Mouse (Mus musculus) liver, embryonic 15.5 days (tissue): ENCODE measurements around the gene Tm4sf4. TPM values are rescaled to one million over a fixed set of nuclear protein-coding genes. Genes with fewer than 3 reads are reported as not detected.

Source experiments
- ATAC-seq: fragments of 200-750 bp; cut with Nextera tagmentation; 2 replicates; pipeline ENCODE4 v1.8.0; 2017; ENCODE audit warnings: moderate number of reproducible peaks, mild to moderate bottlenecking, moderate library complexity; ENCODE audit not compliant: insufficient read depth
- H3K27ac ChIP-seq: fragments of 300-500 bp; sonication (generic); replicated peaks from 2 replicates; pipeline ENCODE4 v1.5.1; 2015; ENCODE audit warnings: mild to moderate bottlenecking, inconsistent platforms
- H3K27me3 ChIP-seq: fragments of 300-500 bp; sonication (generic); 2 replicates; pipeline ENCODE4 v1.6.1; 2015; ENCODE audit warnings: mild to moderate bottlenecking, inconsistent platforms
- H3K36me3 ChIP-seq: fragments of 300-500 bp; sonication (generic); replicated peaks from 2 replicates; pipeline ENCODE4 v1.6.1; 2015; ENCODE audit warnings: moderate library complexity, mild to moderate bottlenecking, inconsistent platforms
- H3K4me1 ChIP-seq: fragments of 300-500 bp; sonication (generic); replicated peaks from 2 replicates; pipeline ENCODE4 v1.6.1; 2015; ENCODE audit warnings: inconsistent platforms
- H3K4me2 ChIP-seq: fragments of 300-500 bp; sonication (generic); 2 replicates; pipeline ENCODE4 v1.6.1; 2015; ENCODE audit warnings: moderate library complexity, mild to moderate bottlenecking, inconsistent platforms
- H3K4me3 ChIP-seq: fragments of 300-500 bp; sonication (generic); replicated peaks from 2 replicates; pipeline ENCODE4 v1.5.1; 2015; ENCODE audit warnings: mild to moderate bottlenecking, inconsistent platforms
- H3K9ac ChIP-seq: fragments of 300-500 bp; sonication (generic); 2 replicates; pipeline ENCODE4 v1.6.1; 2015; ENCODE audit warnings: moderate library complexity, mild to moderate bottlenecking, inconsistent platforms
- H3K9me3 ChIP-seq: fragments of 300-500 bp; sonication (generic); replicated peaks from 2 replicates; pipeline ENCODE4 v1.6.1; 2016; ENCODE audit warnings: inconsistent platforms
- WGBS: fragments of 180-500 bp; shearing (Covaris S2); methylation state at CpG from one replicate; pipeline ENCODE4 v1.1.7; 2015; ENCODE audit warnings: mixed read lengths; ENCODE audit not compliant: insufficient replicate concordance; 5-methylcytosine and 5-hydroxymethylcytosine counted together
- polyA plus RNA-seq: library from polyadenylated mRNA; unstranded; fragments of >200 nt; fragmentation: Nextera tagmentation; extraction: Ambion mirVana; gene quantifications from 2 replicates; pipeline ENCODE4 v1.2.1, GENCODE M21; 2015

The Tm4sf4 gene
- polyA plus RNA-seq, 1 experiment from 2014 or later: 54.6 TPM

DNA sequence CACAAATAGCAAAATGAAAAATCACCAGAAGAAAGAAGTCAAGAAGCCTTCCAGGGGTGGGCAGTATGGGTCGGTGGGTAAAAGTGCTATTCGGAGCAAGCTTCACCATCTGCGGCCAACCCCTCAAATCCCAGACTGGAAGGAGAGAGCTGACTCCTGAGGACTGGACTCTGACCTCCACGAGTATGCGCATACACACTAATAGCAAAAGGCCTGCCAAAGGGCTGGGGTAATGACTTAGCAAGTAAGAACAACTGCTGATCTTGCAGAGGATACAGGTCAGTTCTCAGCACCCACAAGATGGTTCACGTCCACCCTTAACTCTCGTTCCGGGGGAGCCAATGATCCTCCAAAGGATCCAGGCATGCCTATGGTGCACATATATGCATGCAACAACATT, 49.3 kb downstream of the Tm4sf4 start:
- no peak for ATAC-seq
- WGBS: 80% methylated on average over 8 of the region's 8 CpGs
- H3K4me3 ChIP-seq: no peak overlapping the region
- no peak overlapping the region for H3K4me2 ChIP-seq
- H3K4me1 ChIP-seq: no peaks in the 10 kb centered on the region
- no peaks in the 10 kb centered on the region for H3K27me3 ChIP-seq
- no peak overlapping the region for H3K27ac ChIP-seq
- no peak overlapping the region for H3K9ac ChIP-seq
- no peaks in the 10 kb centered on the region for H3K9me3 ChIP-seq
- no peaks in the 10 kb centered on the region for H3K36me3 ChIP-seq

DNA sequence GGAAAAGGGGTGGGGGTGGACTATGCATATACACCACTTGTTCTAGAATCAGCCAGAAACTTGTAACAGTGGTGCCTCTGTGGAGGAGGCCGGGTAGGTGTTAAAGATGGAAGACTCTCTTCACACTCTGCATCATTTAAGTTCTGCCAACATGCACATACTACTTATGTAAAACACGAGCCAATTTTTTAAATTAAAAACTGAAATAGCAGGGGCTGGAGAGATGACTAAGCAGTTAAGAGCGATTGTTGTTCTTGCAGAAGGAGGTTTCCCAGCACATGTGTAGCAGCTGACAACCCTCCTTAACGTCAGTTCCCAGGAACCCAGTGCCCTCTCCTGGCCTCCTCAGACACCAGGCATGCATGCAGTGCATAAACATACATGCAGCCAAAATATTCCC, 55.5 kb downstream of the Tm4sf4 start:
- no peak overlapping the region for H3K4me3 ChIP-seq
- no peaks in the 10 kb centered on the region for H3K27me3 ChIP-seq
- H3K36me3 ChIP-seq: no peaks in the 10 kb centered on the region
- H3K9ac ChIP-seq: no peak overlapping the region
- no peak overlapping the region for H3K4me2 ChIP-seq
- H3K4me1 ChIP-seq: no peaks in the 10 kb centered on the region
- no peaks in the 10 kb centered on the region for H3K9me3 ChIP-seq
- 56% methylated on average over 4 of the region's 4 CpGs for WGBS
- no peak for ATAC-seq
- no peak overlapping the region for H3K27ac ChIP-seq

GRCm38 (mm10) chr3:57481981-57482380, 56.9 kb downstream of the Tm4sf4 start:
- Histone ChIP-seq H3K36me3 (no peaks in the 10 kb centered on the region), H3K27me3 (no peaks in the 10 kb centered on the region)

DNA sequence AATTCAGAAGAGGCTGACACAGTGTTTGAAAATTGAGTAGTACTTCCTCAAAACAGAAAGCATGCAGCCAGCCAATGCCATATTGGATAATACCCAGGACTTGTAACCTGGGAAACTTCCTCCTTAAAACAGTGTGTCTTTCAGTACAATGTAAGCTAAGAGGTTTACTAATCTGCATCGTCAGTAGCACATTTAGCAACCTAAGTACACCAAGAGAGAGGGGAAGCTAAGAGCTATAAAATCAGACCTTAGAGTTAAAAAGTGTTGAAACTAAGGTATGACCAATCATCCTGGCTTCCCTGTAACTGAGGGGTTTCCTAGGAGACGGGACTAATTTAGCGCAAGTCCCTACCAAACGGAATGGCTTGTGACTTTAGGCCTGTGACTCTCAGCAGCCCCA, 61.0 kb downstream of the Tm4sf4 start:
- ATAC-seq: no peak
- Histone ChIP-seq H3K9me3 (no peaks in the 10 kb centered on the region), H3K9ac (no peak overlapping the region), H3K36me3 (no peaks in the 10 kb centered on the region), H3K27me3 (no peaks in the 10 kb centered on the region), H3K4me3 (no peak overlapping the region), H3K4me2 (no peak overlapping the region), H3K4me1 (no peaks in the 10 kb centered on the region), H3K27ac (no peak overlapping the region)
- 68% methylated on average over 4 of the region's 4 CpGs for WGBS

More at GRCm38 (mm10) chr3:57481981-57482380, 56.9 kb downstream of the Tm4sf4 start:
- Histone ChIP-seq H3K4me3 (no peak overlapping the region), H3K4me1 (no peaks in the 10 kb centered on the region), H3K9me3 (no peaks in the 10 kb centered on the region), H3K4me2 (no peak overlapping the region), H3K9ac (no peak overlapping the region), H3K27ac (no peak overlapping the region)
- WGBS: 61% methylated on average over 5 of the region's 5 CpGs
- ATAC-seq: no peak

DNA sequence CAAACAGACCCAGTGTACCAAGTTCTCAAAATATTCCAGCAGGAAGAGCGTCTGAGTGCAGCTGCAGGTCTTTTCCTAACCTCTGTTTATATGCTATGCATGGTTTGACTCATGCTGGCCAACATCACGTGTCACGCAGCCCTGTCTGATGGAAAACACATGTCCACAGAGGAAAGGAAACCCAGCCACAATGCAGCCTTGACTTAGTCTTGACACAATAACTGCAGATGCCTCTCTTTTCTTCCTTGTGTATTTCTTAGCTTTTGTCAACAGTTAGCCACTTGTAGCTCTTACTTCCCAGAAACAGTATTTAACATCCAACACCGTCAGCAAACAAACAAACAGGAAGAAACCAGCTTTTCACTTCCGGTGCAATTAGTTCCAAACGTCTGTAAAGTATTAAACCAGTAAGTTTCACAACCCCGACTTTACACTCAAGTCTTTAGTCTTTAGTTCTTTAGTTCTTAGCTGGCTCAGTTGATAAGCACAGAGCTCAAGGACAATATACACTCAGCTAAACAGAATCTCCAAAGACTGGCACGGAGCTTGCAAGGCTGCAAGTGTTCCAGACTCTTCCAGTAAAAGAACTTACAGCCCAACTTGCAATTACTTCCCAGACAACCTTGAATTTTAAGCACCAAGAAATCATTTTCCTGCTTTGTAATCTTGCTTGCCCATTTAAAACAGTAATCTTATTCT, 62.5 kb downstream of the Tm4sf4 start:
- Histone ChIP-seq H3K4me1 (no peaks in the 10 kb centered on the region), H3K36me3 (no peaks in the 10 kb centered on the region), H3K4me2 (no peak overlapping the region), H3K9me3 (no peaks in the 10 kb centered on the region), H3K9ac (no peak overlapping the region), H3K27me3 (no peaks in the 10 kb centered on the region), H3K4me3 (no peak overlapping the region), H3K27ac (no peak overlapping the region)
- WGBS: 46% methylated on average over 8 of the region's 8 CpGs
- ATAC-seq: no peak

Other genes with a start within 250 kb of the Tm4sf4 start
- gene Tm4sf1, start 123.3 kb upstream of the Tm4sf4 start, polyA plus RNA-seq: 12.5 and 14.2 TPM in 2 replicates
- gene Wwtr1, start 150.6 kb downstream of the Tm4sf4 start, polyA plus RNA-seq: 1.5 TPM in 2 replicates
- gene Commd2, start 226.4 kb downstream of the Tm4sf4 start, polyA plus RNA-seq: 23.4 and 28.4 TPM in 2 replicates